Mouse (Mus musculus) intestine, embryonic 16.5 days (tissue): Measurements from ENCODE around the gene L3mbtl4. TPM values are rescaled to one million over a fixed set of nuclear protein-coding genes. Genes with fewer than 3 reads are reported as not detected.

Source experiments
- ATAC-seq: fragments of 200-750 bp; cut with Nextera tagmentation; 2 replicates; pipeline ENCODE4 v1.8.0; 2017; ENCODE audit warnings: moderate TSS enrichment, moderate library complexity
- H3K27ac ChIP-seq: fragments of 300-500 bp; sonication (generic); 2 replicates; pipeline ENCODE4 v1.5.1; 2014; ENCODE audit warnings: mild to moderate bottlenecking, low read length
- H3K27me3 ChIP-seq: fragments of 300-500 bp; sonication (generic); replicated peaks from 2 replicates; pipeline ENCODE4 v1.6.1; 2014; ENCODE audit warnings: low read length, control low read depth, mixed read lengths; ENCODE audit not compliant: control insufficient read depth, insufficient read depth
- H3K36me3 ChIP-seq: fragments of 300-500 bp; sonication (generic); 2 replicates; pipeline ENCODE4 v1.6.1; 2014; ENCODE audit warnings: low read length, control low read depth; ENCODE audit not compliant: control insufficient read depth, insufficient read depth
- H3K4me1 ChIP-seq: fragments of 300-500 bp; sonication (generic); 2 replicates; pipeline ENCODE4 v1.6.1; 2014; ENCODE audit warnings: low read length, control low read depth, mixed read lengths; ENCODE audit not compliant: control insufficient read depth, insufficient read depth
- H3K4me2 ChIP-seq: fragments of 300-500 bp; sonication (generic); 2 replicates; pipeline ENCODE4 v1.6.1; 2014; ENCODE audit warnings: low read depth, low read length, control low read depth
- H3K4me3 ChIP-seq: fragments of 300-500 bp; sonication (generic); 2 replicates; pipeline ENCODE4 v1.5.1; 2014; ENCODE audit warnings: mild to moderate bottlenecking, low read length
- H3K9ac ChIP-seq: fragments of 300-500 bp; sonication (generic); 2 replicates; pipeline ENCODE4 v1.6.1; 2014; ENCODE audit warnings: low read depth, low read length
- H3K9me3 ChIP-seq: fragments of 300-500 bp; sonication (generic); 2 replicates; pipeline ENCODE4 v1.6.1; 2016; ENCODE audit warnings: low read length, control low read depth; ENCODE audit not compliant: control insufficient read depth
- WGBS: fragments of 180-500 bp; shearing (Covaris S2); extraction: QIAGEN DNeasy Blood & Tissue Kit; methylation state at CpG from one replicate; pipeline ENCODE4 v1.1.7; 2014; 5-methylcytosine and 5-hydroxymethylcytosine counted together
- polyA plus RNA-seq: library from polyadenylated mRNA; unstranded; fragments of >200 nt; fragmentation: Nextera tagmentation; extraction: Ambion mirVana; gene quantifications from 2 replicates; pipeline ENCODE4 v1.2.1, GENCODE M21; 2015

Gene L3mbtl4
- polyA plus RNA-seq, 1 experiment from 2014 or later: 0.46 TPM

DNA sequence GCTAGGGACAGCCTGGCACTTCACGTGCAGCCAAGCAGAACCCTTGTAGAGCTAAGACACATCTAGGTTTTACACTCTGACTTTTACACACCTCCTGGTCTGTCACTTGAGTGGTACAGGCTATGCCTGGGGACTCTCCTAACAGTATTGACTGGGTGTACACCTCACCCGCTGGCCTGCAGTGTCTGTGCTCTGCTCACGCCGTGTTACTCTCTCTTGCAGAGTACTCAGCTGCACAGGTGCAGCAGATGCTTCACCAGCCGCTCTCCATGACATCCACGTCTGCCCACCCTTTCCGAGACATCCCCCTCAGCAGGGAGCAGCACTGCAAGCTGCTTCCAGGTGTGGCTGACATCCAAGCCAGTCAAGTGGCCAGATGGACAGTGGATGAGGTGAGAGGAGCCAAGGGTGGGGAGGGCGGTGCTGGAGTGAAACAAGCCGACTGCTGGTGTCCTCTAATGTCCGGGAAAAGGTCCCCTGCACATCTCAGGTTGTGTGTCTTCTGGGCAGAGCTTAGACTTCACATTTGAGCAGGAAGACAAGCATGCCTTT lies 490.8 kb downstream of the L3mbtl4 start:
- 81% methylated on average over 10 of the region's 10 CpGs for WGBS
- H3K4me2 ChIP-seq: no peak overlapping the region
- H3K27me3 ChIP-seq: no peaks in the 10 kb centered on the region
- H3K4me3 ChIP-seq: no peak overlapping the region
- no peak overlapping the region for H3K27ac ChIP-seq
- H3K9me3 ChIP-seq: no peaks in the 10 kb centered on the region
- no peaks in the 10 kb centered on the region for H3K36me3 ChIP-seq
- no peaks in the 10 kb centered on the region for H3K4me1 ChIP-seq
- H3K9ac ChIP-seq: no peak overlapping the region
- ATAC-seq: no peak

DNA sequence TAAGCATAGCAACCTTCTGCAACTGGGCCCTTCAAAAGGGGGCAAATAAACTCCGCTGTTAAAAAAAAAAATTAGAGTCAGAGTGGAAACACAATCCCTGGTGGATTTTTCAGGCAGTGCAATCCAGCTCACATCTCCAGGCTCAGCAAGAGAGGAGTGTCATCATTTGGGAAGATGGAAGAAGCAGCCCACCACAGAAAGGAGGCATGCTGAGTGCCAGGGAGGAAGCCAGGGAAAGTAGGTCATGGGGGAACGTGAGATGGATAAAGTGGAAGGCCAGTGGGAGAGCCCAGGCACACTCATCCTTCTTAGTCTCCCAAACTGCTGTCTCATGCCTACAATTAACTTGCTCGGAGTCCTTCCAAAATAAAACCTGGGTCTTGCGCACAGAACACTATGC lies 496.0 kb downstream of the L3mbtl4 start:
- Histone ChIP-seq H3K27me3 (no peaks in the 10 kb centered on the region), H3K4me2 (no peak overlapping the region), H3K4me1 (no peaks in the 10 kb centered on the region), H3K9ac (no peak overlapping the region), H3K36me3 (no peaks in the 10 kb centered on the region), H3K4me3 (no peak overlapping the region), H3K27ac (no peak overlapping the region), H3K9me3 (no peaks in the 10 kb centered on the region)
- no peak for ATAC-seq
- 81% methylated on average over 4 of the region's 4 CpGs for WGBS

DNA sequence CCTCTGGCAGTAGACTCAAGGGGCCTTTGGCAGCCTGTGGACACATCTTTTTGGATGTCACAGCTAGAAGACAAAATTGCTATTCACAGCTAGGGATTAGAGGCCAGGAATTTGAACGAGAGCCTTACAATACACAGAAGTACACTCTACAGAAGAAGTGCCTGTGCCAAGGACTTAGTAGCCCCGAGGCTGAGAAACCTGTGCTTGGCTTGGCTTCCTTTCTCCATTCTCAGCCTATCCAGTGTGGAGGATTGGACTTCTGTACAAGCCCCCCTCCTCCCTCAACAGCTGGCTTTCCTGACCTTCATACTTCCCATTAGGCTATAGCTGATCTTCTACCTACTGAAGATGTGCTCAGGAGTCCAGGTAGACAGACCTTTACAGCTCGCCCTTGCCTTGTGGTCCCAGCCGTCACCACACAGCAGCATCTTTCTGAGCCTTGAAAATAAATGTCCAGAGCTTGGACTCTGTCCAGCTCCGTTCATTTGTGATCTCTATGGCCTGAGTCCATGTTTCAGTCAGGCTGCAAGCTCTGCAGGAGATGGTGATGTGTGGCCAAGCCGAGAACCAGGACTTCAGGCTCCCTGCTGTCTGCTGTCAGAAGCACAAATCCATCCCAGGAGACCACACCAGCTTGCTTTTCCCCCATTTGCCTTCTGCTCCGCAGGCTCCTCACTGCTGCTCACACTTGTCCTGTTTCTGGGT lies 497.6 kb downstream of the L3mbtl4 start:
- Histone ChIP-seq H3K4me1 (no peaks in the 10 kb centered on the region), H3K27me3 (no peaks in the 10 kb centered on the region), H3K27ac (no peak overlapping the region), H3K4me3 (no peak overlapping the region), H3K9ac (no peak overlapping the region), H3K9me3 (no peaks in the 10 kb centered on the region), H3K36me3 (no peaks in the 10 kb centered on the region), H3K4me2 (no peak overlapping the region)
- no peak for ATAC-seq
- 63% methylated on average over 7 of the region's 7 CpGs for WGBS

DNA sequence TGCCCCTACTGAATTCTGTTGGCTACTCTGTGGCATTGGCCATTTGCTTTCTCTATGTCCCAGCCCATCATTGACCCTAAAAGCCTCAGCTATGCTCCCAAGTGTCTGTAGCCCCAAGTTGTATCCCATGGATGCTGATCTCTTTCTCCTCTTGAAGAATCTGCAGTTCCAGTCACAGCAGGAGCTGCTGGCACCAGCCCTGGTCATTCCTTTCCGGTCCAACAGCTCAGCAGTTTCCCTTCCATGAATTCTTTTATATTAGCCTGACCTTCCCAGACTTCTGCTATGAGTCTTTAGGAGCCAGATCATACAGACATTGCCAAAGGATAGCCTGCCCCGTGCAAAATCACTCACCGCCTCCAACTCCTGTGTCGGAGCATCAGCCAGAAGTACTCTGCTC lies 520.1 kb downstream of the L3mbtl4 start:
- H3K27me3 ChIP-seq: no peaks in the 10 kb centered on the region
- H3K4me1 ChIP-seq: no peaks in the 10 kb centered on the region
- H3K9ac ChIP-seq: no peak overlapping the region
- WGBS: 87% methylated on average over 4 of the region's 4 CpGs
- no peak overlapping the region for H3K4me3 ChIP-seq
- no peaks in the 10 kb centered on the region for H3K9me3 ChIP-seq
- ATAC-seq: no peak
- no peak overlapping the region for H3K27ac ChIP-seq
- H3K4me2 ChIP-seq: no peak overlapping the region
- no peaks in the 10 kb centered on the region for H3K36me3 ChIP-seq

DNA sequence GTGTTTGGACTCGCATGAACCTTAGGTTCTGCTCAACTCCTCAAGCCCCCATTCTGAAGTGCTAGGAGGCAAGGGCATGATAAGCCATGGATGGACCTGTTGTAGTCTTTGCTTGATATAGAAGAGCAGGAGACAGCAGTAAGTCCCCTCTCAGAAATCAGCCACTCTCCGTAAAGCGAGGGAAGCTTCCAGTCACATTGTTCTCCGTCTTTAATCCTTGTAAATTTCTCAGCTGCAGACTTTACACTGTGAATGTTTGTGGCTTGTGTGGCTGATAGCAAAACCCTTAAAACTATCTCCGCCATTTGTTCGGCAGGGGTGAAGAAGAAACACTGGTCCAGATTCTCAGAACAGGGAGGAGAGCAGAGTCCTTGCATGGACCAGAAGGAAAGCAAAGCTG lies 552.7 kb downstream of the L3mbtl4 start, which contains the start of gene Tmem200c:
Gene Tmem200c, plus strand, starts transcription at position 301 of the 400 bp plus-strand sequence.
- no peak within 1 kb of the TSS for H3K9ac ChIP-seq
- H3K36me3 ChIP-seq: no peaks in the 10 kb centered on the region
- H3K9me3 ChIP-seq: no peaks in the 10 kb centered on the region
- no peaks in the 10 kb centered on the region for H3K4me1 ChIP-seq
- no peak within 1 kb of the TSS for H3K27ac ChIP-seq
- WGBS: 78% methylated on average over 6 of the region's 6 CpGs
- H3K27me3 ChIP-seq: no peaks in the 10 kb centered on the region
- ATAC-seq: no peak
- no peak within 1 kb of the TSS for H3K4me2 ChIP-seq
- no peak within 1 kb of the TSS for H3K4me3 ChIP-seq
